Mouse (Mus musculus) stomach, postnatal 0 days (tissue): ENCODE data around the gene Nedd8. TPM values are rescaled to one million over a fixed set of nuclear protein-coding genes. Genes with fewer than 3 reads are reported as not detected.

Source experiments
- ATAC-seq: fragments of 200-750 bp; cut with Nextera tagmentation; 2 replicates; pipeline ENCODE4 v1.8.0; 2017; ENCODE audit not compliant: low FRiP score, low TSS enrichment
- DNase-seq: peaks from one replicate; pipeline ENCODE4 v3.0.0-alpha.2; 2016; ENCODE audit warnings: low spot score
- H3K27ac ChIP-seq: fragments of 300-500 bp; sonication (generic); replicated peaks from 2 replicates; pipeline ENCODE4 v1.5.1; 2014; ENCODE audit warnings: mild to moderate bottlenecking, control low read depth
- H3K27me3 ChIP-seq: fragments of 300-500 bp; sonication (generic); 2 replicates; pipeline ENCODE4 v1.6.1; 2014; ENCODE audit warnings: low read length; ENCODE audit not compliant: control insufficient read depth, insufficient read depth
- H3K36me3 ChIP-seq: fragments of 300-500 bp; sonication (generic); 2 replicates; pipeline ENCODE4 v1.6.1; 2014; ENCODE audit warnings: low read length, mixed read lengths; ENCODE audit not compliant: control insufficient read depth, insufficient read depth
- H3K4me1 ChIP-seq: fragments of 300-500 bp; sonication (generic); replicated peaks from 2 replicates; pipeline ENCODE4 v1.6.1; 2014; ENCODE audit warnings: antibody characterized with exemption; ENCODE audit not compliant: control insufficient read depth, insufficient read depth
- H3K4me2 ChIP-seq: fragments of 300-500 bp; sonication (generic); replicated peaks from 2 replicates; pipeline ENCODE4 v1.6.1; 2014; ENCODE audit warnings: low read depth, mild to moderate bottlenecking, control low read depth, moderate library complexity
- H3K4me3 ChIP-seq: fragments of 300-500 bp; sonication (generic); 2 replicates; pipeline ENCODE4 v1.5.1; 2014; ENCODE audit warnings: low read depth, low read length, control low read depth
- H3K9ac ChIP-seq: fragments of 300-500 bp; sonication (generic); 2 replicates; pipeline ENCODE4 v1.6.1; 2014; ENCODE audit warnings: mild to moderate bottlenecking, low read length, control low read depth, mixed read lengths
- H3K9me3 ChIP-seq: fragments of 300-500 bp; sonication (generic); 2 replicates; pipeline ENCODE4 v1.6.1; 2016; ENCODE audit warnings: low read length; ENCODE audit not compliant: control insufficient read depth
- CTCF ChIP-seq: IDR thresholded peaks from 2 replicates; pipeline ENCODE4 v1.5.1; 2016; ENCODE audit warnings: antibody characterized with exemption, low read depth, mild to moderate bottlenecking, moderate library complexity
- EP300 ChIP-seq: optimal IDR thresholded peaks from 2 replicates; pipeline ENCODE3; 2016; ENCODE audit warnings: antibody characterized with exemption
- WGBS: fragments of 180-500 bp; shearing (Covaris S2); extraction: QIAGEN DNeasy Blood & Tissue Kit; methylation state at CpG from one replicate; pipeline ENCODE4 v1.1.7; 2014; 5-methylcytosine and 5-hydroxymethylcytosine counted together
- polyA plus RNA-seq: library from polyadenylated mRNA; unstranded; fragments of >200 nt; fragmentation: Nextera tagmentation; extraction: Ambion mirVana; gene quantifications from 2 replicates; pipeline ENCODE4 v1.2.1, GENCODE M21; 2015

Gene Nedd8
- polyA plus RNA-seq, 1 experiment from 2014 or later: 425 TPM

DNA sequence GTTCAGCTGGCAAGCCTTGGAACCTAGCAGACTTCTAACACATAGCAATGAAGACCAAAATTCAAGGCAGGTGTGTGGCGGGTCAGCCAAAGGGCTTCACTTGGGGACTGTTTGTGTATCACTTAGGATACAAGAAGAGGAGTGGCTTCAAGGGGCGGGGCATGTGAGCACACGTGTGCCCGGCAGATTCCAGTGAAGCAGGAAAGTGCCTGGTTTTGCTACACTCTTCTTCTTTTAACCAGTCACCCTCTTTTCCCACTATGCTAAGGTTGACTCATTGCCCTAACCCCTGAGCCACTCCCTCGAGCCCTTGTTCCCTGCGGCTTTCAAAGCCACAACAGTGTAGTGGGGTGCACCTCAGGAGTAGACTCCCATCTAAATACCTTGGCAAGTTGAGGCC lies 43.0 kb upstream of the Nedd8 start:
- Histone ChIP-seq H3K4me2 (no peak overlapping the region), H3K9me3 (no peaks in the 10 kb centered on the region), H3K27me3 (no peaks in the 10 kb centered on the region), H3K9ac (no peak overlapping the region), H3K4me1 (peaks cover 3% of the 10 kb centered on the region; the same call in 1 of the 2 replicates), H3K4me3 (no peak overlapping the region), H3K36me3 (peaks cover 11% of the 10 kb centered on the region; the same call in 1 of the 2 replicates), H3K27ac (peak overlapping the region; percentile 49; the same call in 1 of the 2 replicates)
- ATAC-seq (peak; percentile 74), DNase-seq (peak; percentile 62)
- 12% methylated on average over 6 of the region's 6 CpGs for WGBS
- TF ChIP-seq CTCF (no peak), EP300 (no peak)

DNA sequence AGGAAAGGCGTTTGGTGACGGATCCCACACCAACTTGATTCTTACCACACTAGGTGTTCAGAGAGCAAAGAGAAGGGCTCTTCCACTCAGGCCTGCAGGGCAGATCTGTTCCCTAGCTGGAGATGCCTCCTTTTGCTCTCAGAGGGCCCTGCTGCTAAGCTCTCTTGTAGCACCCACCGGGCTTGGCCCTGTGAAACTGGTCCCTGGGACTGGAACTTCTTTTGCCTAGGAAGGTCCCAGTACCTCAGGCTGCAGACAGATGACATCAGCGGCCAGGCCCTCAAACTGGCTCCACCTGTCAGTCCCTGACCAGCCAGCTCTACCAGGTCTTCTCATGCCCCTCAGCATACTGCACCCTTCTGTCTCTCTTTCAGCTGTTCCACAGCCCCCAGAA lies 41.8 kb upstream of the Nedd8 start, which contains the start of gene Tgm1:
TSS of gene Tgm1 (minus strand) at position 198 of the 394 bp plus-strand sequence.
- DNase-seq: no peak
- Histone ChIP-seq H3K9ac (peak within 1 kb of the TSS; percentile 58), H3K4me1 (peaks cover 3% of the 10 kb centered on the region; the same call in 1 of the 2 replicates), H3K4me3 (peak within 1 kb of the TSS; percentile 27), H3K9me3 (no peaks in the 10 kb centered on the region), H3K36me3 (peaks cover 7% of the 10 kb centered on the region; the same call in 1 of the 2 replicates), H3K4me2 (peak within 1 kb of the TSS; percentile 58), H3K27me3 (no peaks in the 10 kb centered on the region), H3K27ac (peak within 1 kb of the TSS; percentile 73)
- WGBS: 16% methylated on average over 4 of the region's 4 CpGs
- TF ChIP-seq EP300 (no peak), CTCF (no peak)
- ATAC-seq: peak; percentile 3; the same call in 1 of the 2 replicates

DNA sequence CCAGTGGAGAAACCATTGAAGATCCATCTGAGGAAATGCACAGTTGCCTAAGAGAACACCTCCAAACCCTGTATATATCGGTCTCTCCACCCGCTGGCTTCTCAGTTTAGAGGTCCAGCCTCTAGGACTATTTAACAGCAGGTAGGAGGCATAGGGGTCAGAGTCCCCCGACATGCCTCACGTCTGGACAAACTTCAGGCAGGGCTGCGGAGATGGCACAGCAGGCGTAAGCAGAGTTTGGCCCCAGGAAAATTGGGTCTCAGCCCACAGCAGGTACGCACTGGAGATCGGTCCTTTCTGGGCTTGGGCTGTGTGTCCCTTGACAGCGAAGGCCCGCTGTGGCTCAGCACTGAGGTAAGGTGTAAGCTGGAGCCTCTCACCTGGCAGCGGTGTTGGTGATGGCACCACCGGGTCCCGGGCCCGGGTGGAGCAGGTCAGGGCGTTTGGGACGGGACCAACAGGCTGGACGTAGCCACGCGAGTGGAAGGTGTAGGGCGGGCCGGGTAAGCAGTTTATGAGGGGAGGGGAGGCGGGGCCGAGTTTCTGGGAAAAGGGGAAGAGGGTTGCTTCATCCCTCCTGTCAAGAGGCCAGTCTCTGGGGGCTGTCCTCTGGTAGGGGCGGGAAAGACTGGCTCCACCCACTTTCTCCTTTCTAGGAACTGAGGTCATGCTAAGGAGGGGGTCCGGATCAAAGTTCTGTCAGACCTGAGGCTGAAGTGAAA lies 41.2 kb upstream of the Nedd8 start:
- Histone ChIP-seq H3K27ac (peak overlapping the region; percentile 73), H3K36me3 (peaks cover 3% of the 10 kb centered on the region; the same call in 1 of the 2 replicates), H3K9me3 (no peaks in the 10 kb centered on the region), H3K4me2 (peak overlapping the region; percentile 58), H3K4me3 (peak overlapping the region; percentile 27), H3K4me1 (peaks cover 3% of the 10 kb centered on the region; the same call in 1 of the 2 replicates), H3K27me3 (no peaks in the 10 kb centered on the region), H3K9ac (peak overlapping the region; percentile 58)
- DNase-seq (peak; percentile 56), ATAC-seq (peak; percentile 24; the same call in 1 of the 2 replicates)
- WGBS: 14% methylated on average over 25 of the region's 25 CpGs
- no peak for TF ChIP-seq CTCF
- TF ChIP-seq EP300: no peak

DNA sequence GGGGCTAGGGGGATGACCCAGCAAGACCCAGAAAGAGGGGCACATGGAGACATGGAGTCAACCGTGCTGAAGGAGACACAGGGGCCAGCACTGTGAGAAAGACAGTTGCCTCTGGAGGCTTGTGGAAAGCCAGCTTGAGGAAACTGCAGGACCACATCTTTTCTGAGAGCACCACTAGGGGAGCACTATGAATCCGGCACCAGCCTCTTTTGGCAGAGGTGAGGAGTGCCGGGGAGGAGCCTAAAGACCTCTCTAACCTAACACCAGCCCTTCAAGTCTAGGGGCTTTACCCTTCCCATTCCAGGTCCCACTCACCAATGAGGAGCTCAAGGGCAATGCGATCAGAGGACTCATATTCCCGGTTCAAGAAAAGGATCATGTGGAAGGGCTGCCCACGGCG lies 39.9 kb upstream of the Nedd8 start:
- ATAC-seq: no peak
- 74% methylated on average over 7 of the region's 7 CpGs for WGBS

DNA sequence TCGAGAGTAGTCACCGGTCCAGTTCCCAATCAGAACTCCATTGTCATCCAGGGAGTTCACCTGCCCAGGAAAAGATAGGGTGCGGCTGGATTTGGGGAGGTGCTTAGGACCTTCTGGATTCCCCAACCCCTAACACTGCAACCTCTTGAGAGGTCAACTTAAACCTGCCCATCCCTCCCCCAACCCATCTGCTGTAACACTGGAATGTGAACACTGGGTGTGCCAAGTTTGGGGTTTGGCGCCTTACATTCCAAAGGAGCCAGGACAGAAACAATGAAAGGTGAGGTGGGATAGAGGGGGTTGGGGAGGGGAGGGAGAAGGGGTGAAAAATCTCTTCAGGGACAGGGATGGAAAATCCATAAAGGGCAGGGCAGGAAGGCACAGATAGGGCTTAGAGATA lies 37.6 kb upstream of the Nedd8 start:
- peaks cover 3% of the 10 kb centered on the region; the same call in 1 of the 2 replicates for H3K4me1 ChIP-seq
- no peaks in the 10 kb centered on the region for H3K9me3 ChIP-seq
- H3K4me3 ChIP-seq: no peak overlapping the region
- 0 out of 2 replicates have a peak overlapping the region, but pooled peaks have one; percentile 11 for H3K4me2 ChIP-seq
- H3K27ac ChIP-seq: peak overlapping the region; percentile 40; the same call in 1 of the 2 replicates
- no peak overlapping the region for H3K9ac ChIP-seq
- DNase-seq: no peak
- no peaks in the 10 kb centered on the region for H3K27me3 ChIP-seq
- no peaks in the 10 kb centered on the region; the same call in 1 of the 2 replicates for H3K36me3 ChIP-seq
- ATAC-seq: no peak
- TF ChIP-seq EP300: no peak
- no peak for TF ChIP-seq CTCF
- 58% methylated on average over 4 of the region's 4 CpGs for WGBS

More for the DNA sequence above, 39.9 kb upstream of the Nedd8 start:
- H3K36me3 ChIP-seq: 0 out of 2 replicates have a peak, but pooled peaks cover 3% of the 10 kb centered on the region
- no peaks in the 10 kb centered on the region for H3K9me3 ChIP-seq
- peak overlapping the region; percentile 27 for H3K4me3 ChIP-seq
- H3K4me2 ChIP-seq: peak overlapping the region; percentile 58
- peak overlapping the region; percentile 73 for H3K27ac ChIP-seq
- TF ChIP-seq CTCF (peak; percentile 46), EP300 (no peak)
- peaks cover 3% of the 10 kb centered on the region; the same call in 1 of the 2 replicates for H3K4me1 ChIP-seq
- peak overlapping the region; percentile 58; the same call in 1 of the 2 replicates for H3K9ac ChIP-seq
- no peak for DNase-seq
- H3K27me3 ChIP-seq: no peaks in the 10 kb centered on the region

DNA sequence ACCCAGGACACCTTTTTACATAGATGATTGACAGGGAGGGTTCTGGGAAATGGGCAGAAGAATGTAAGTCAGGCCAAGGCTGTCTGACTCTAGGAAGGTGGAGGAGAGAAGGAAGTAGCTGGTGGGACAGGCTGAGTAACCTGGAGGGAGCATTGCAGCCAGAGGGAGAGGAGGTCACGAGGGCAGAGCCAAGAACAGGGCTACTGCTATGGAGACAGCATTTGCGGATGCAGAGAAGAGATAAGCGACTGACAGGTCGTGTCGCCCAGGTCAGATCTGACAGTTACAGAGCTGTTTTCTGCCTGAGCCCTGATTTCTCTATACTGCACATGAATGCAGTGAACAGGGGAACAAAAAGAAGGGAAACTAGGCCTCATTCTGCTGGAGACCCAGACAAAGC lies 35.5 kb upstream of the Nedd8 start:
- no peak overlapping the region for H3K4me2 ChIP-seq
- H3K4me3 ChIP-seq: no peak overlapping the region
- 63% methylated on average over 5 of the region's 5 CpGs for WGBS
- H3K27me3 ChIP-seq: no peaks in the 10 kb centered on the region
- no peak overlapping the region for H3K27ac ChIP-seq
- TF ChIP-seq CTCF (no peak), EP300 (no peak)
- 0 out of 2 replicates have a peak overlapping the region, but pooled peaks have one; percentile 14 for H3K9ac ChIP-seq
- ATAC-seq: no peak
- no peak for DNase-seq
- no peaks in the 10 kb centered on the region for H3K4me1 ChIP-seq
- no peaks in the 10 kb centered on the region; the same call in 1 of the 2 replicates for H3K36me3 ChIP-seq
- no peaks in the 10 kb centered on the region for H3K9me3 ChIP-seq
